Mouse (Mus musculus) urinary bladder, postnatal 10 days (tissue): ENCODE data around the gene Rasd2.

ENCODE experiments used
- DNase-seq: peaks from one replicate; pipeline ENCODE4 v3.0.0; 2022; ENCODE audit warnings: low spot score

Rasd2 gene

GRCm38 (mm10) chr8:75213686-75214085 is at the start of gene Rasd2:
Gene Rasd2 (plus strand): TSS chr8:75213944.
- no peak for DNase-seq

DNA sequence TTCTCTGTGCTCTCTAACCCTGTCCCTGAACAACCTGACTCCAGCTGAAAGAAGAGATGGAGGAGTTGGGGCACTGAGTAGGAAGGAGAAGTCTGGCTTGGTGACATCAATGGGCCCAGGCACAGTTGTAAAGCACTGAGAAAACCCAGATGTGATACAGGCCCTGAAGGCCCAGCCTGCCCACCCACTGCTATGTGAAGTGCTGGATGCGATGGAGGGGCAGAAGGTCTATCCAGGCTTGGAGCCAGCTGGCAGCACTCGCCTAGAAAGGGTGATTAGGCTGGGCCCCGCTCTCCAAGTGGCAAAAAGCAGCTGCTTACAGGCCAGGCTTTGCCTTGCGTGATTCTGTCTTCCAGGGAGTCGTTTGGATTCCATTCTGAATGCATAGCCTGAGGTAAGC is 44.4 kb upstream of the Rasd2 start:
- DNase-seq = no peak

DNA sequence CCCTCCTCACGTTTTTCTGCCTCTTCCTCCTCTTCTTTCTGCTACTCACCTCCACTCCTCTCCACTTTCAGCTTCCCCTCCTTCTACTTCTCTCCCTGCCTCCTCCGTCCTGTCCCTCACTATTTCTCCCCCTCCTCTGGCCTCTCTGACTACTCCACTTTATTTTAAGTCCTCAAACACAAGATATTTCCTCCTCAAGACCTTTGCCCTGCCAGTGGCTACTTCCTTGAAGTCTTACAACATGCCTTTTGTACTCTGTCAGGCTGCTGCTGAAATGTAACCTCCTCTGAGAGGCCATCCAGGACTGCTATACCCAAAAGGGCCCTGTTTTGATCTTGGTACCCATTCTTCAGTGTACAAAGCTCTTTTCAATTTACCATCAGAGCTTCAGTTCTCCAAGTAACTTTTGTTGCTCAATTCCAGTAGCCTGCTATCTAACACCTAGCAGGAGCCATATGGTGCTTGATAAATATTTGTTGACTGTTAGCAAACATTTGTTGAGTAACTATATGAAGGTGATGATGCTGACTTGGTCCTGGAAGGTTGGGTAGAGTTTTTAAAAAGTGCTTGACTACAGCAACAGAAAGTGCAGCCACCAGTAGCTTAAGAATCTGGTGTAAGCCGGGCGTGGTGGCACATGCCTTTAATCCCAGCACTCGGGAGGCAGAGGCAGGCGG is 41.6 kb upstream of the Rasd2 start:
- DNase-seq = no peak

GRCm38 (mm10) chr8:75193022-75193421 is 20.7 kb upstream of the Rasd2 start:
- DNase-seq = no peak

DNA sequence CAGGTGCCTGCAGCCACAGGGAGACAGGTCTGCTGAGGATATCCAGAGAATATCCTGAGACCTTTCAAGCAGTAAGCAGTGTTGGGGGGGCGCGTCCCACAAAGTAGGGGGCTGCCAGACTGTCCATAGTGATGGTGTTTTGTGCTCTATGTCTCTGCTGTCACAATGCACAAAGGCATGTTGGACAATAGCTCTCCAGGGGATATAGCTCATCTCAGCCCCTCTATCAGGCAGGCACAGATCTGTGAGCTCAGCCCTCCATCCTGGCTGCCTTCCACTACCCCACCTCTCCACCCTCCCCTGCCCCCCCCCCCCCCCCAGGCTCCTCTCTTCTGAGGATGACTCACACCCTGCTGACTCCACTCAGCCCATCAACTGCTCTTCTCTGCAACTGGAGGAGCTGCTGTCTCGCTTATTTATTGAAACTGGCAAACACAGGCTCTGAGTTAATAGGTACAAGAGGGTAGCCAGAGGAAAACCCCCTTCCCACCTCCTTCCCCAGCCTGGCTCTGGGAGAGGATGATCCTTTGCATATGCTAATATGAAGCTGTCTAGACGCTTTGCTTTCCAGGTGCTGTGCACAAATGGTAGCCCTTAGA is 19.2 kb upstream of the Rasd2 start:
- no peak for DNase-seq

DNA sequence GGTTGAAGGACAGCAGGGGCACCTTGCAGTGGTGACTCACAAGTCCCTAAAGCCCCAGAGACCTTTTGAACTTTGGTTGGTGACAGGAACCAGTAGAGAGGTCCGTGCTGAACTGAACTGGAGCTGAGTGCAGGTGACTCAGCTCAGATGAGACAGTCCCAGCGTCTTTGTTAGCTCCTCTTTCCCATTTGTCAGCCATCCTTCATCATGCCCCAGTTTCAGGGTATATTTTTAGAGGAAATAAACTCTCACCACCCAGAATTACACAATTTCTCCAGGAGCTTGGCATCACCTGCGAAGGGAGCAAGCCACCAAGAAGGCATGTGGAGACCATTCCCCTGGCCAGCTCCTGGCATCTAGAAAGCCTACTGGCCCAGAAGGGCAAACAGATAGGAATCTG is 16.6 kb upstream of the Rasd2 start:
- DNase-seq = no peak

DNA sequence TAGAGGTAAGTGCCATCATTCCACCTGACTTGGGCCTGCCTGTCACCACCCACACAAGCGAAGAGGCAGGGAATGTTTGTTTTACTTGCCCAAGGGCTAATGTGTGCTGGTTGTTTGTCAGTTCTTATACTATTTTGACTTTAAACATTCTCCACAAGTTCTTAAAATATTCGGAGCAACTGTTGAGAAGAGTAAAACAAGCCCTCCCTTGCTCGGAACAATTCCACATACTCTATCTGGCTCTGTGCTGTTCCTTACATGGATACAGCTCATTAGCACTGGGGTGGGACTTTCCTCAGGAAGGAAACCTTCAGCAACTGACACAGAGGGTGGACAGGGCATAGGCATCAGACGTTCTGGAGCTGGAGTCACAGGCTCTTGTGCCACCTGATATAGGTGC is 15.9 kb upstream of the Rasd2 start:
- DNase-seq = no peak

- DNase-seq = no peak
Measured at GRCm38 (mm10) chr8:75198300-75198699, 15.4 kb upstream of the Rasd2 start.

DNA sequence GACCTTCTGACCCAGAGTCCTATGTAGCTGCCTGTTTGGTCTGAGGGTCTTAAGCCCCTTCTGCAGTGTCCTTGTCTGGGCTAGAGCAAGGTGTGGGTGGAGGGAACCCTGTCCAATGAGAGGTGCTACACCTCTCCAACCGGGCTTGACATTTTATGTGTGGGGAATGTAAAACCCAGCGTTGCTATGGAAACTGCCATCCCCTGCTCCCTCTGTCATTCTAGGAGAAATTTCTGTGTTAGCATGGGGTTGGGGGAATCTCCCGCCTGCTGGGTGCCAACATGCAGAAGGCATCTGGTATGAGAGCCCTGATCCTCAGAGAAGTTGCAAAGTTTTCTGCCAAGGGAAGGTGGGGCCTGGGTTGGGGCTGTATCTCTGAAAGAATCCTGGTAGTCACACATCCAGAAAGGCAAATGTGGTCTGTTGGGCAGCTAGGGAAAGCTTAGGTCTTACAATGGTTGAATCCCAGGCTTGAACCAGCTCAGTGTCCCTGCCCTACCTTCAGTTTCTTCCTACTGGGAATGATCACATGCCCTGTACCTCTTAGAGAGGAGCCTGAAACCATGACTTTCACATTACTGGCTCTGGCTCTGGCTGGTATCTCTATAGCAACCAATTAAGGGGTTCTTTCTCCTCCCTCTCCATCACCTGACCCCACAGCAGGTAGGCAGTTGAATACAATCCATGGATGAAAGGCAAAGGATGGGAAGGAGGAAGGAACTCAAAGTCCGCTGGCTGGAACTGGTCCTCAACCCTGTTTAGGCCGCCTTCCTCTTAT is 14.6 kb upstream of the Rasd2 start:
- no peak for DNase-seq

- DNase-seq = no peak
Measured at GRCm38 (mm10) chr8:75199914-75200313, 13.8 kb upstream of the Rasd2 start.

DNA sequence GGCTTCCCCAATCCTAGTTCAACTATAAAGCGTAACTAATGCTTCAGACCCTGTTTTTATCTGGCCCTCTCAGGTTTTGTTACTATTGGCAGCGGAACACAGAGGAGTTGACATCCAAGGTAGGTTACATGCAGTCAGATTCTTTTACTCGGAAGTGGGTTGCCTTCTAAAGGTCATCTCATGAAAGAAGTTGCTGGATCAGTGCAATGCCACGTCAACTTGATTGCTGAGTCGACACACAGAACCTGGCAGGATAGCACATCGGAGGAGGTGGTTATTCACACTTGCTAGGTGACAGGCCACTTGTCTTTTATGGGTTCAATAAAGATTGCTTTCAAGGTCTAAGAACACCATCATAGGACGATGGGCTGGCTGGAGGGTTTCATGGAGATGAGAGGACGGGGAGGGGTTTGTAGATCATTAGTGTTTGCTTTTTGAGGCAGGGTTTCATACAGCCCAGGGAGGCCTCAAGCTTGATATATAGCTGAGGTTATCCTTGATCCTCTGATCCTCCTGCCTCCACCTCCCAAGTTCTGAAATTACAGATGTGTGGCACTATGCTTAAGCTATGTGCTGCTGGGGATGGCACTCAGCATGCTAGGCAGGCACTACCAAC is 11.6 kb upstream of the Rasd2 start:
- no peak for DNase-seq

GRCm38 (mm10) chr8:75202913-75203312 is 10.8 kb upstream of the Rasd2 start:
- DNase-seq = no peak

DNA sequence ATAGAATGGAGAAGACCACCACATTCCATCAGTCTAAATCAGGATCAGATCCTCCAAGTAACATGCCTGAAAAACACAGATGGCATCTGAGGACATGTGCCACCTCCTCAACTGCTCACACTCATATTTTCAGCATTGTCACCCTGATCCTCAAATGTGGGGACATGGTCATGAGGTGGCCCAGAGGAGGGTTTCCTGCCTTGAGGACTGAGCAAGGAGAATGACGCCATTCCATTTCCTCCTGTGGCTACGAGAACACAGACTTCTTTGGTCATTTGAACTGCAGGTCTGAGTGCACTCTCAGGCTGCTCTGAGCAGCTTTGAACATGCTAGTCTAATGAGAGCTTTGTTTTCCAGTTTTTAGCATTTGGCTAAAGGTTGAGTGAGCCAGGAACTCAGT is 10.3 kb upstream of the Rasd2 start:
- DNase-seq = no peak

GRCm38 (mm10) chr8:75204190-75204868 is 9.4 kb upstream of the Rasd2 start:
- DNase-seq = no peak

GRCm38 (mm10) chr8:75211461-75211860 is 2.3 kb upstream of the Rasd2 start:
- DNase-seq = no peak

DNA sequence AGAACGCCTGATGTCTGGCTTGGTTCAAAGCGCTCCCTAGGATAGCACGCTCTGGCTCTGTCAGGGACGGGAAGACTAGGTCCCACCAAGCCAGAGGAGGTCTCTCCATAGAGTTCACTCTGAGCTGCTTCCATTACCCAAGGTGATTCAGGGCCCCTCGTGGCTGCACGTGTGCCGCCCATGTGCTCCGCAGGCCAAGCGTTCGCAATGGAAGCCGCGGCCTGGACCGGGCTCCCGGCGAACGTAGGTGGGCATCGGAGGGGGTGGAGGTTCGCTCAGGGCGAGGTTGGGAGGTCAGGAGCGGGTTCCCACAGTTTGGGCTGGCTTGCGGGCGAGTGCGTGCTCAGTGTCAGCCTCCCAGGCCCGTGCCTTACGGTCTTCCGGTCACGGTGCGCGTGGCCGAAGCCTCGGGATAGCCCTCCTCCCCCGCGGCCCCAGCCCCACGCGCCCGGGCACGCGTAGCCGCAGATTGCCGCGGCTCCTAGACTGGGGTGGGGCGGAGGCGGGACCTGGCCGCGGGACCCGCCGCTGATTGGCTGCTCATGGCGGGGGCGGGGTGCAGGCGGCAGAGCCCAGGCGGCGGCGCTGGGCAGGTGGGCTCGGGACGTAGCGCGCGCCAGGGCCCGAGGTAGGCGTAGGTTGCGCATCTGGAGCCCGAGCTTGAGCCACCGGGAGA is 975 bp upstream of the Rasd2 start:
- peak; percentile 49 for DNase-seq

DNA sequence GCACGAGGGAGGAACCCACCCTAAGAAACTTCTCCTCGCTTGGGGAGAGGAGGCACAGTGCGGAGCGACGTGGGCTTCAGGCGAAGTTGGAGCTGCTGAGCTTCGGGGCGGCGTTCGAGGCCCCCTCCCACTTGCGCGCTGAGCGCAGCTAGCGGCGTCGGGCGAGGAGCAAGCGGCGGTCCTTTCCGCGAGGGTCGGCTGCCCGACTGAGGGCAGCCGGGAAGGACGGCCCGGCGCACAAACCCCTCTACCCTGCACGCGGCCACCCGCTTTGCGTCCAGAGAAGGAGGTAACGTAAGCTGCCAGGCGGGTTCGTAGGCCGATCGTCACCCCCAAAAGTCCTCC is 465 bp upstream of the Rasd2 start:
- DNase-seq = no peak

- DNase-seq = no peak
Measured at GRCm38 (mm10) chr8:75215046-75215445, 1.3 kb downstream of the Rasd2 start.

DNA sequence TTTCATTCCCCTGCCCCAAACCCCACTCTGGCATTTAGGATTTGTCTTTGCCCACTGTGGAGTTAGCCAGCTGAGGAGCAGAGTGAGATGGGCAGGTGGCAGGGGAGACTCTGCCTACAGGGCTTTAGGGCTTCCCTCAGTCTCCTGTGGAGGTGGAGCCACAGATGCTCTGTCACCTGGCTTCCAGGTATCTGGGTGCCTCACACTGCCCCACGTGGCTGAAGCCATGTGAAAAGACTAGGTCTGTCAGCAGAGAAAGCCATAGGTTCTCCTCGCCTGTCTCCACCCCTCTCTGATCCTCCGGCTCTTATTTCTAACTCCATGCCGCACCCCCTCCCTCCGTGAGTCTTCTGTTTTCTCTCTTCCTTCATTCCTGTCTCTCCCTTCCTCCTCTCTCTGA is 2.2 kb downstream of the Rasd2 start:
- no peak for DNase-seq

GRCm38 (mm10) chr8:75216886-75217285 is 3.1 kb downstream of the Rasd2 start:
- DNase-seq = no peak

- DNase-seq = no peak
Measured at GRCm38 (mm10) chr8:75217969-75218368, 4.2 kb downstream of the Rasd2 start.
